In the genomic region with DNA sequence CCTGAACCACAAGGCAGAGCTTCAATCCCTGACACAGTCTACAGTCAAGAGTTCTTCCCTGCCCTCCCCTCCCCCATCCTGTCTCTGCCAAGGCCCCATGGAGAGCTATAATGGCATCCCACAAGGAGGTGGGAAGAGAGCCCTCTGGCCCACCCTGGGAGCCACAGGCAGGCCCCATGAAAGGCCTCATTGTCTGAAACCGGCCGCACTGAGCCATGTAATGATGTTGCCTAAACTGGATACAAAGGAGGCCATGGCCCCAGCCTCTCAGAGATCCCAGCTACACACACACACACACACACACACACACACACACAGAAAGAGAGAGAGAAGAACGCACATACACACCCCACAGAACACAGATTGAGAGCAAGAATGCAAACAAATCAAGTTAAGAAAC, we compare ENCODE assay signal across 11 mouse cellular contexts. TPM values are rescaled to one million over a fixed set of nuclear protein-coding genes. Genes with fewer than 3 reads are reported as not detected.
DNase-seq lines count a peak whose midpoint lies in the region; ATAC-seq and TF ChIP-seq lines count a peak whose summit lies in the region.
"Had no signal": no experiment of that assay in that cellular context is flagged by ENCODE, and none has a peak within 500 bp of the region (broad histone marks: within the 10 kb centered on the region; RNA-seq: fewer than 3 reads in every experiment).

No protein-coding gene starts in this region.

- no peaks in the 10 kb centered on the region for H3K27me3 ChIP-seq in kidney, postnatal 0 days (ENCODE audit: insufficient read depth, low read length)
- no peaks in the 10 kb centered on the region for H3K27me3 ChIP-seq in midbrain, embryonic 13.5 days
- H3K27me3 ChIP-seq: stomach, embryonic 15.5 days had no signal

- no peak overlapping the region for H3K9ac ChIP-seq in kidney, postnatal 0 days (ENCODE audit: low read depth, low read length)
- no peak overlapping the region for H3K9ac ChIP-seq in midbrain, embryonic 13.5 days (replicated peaks)
- H3K9ac ChIP-seq: stomach, embryonic 15.5 days had no signal

- no peak for TF ChIP-seq CTCF in kidney, postnatal 0 days (IDR thresholded peaks at IDR 0.05; ENCODE audit: low read depth)

- no peaks in the 10 kb centered on the region for H3K36me3 ChIP-seq in kidney, postnatal 0 days (ENCODE audit: insufficient read depth, low read length)
- no peaks in the 10 kb centered on the region for H3K36me3 ChIP-seq in midbrain, embryonic 13.5 days
- H3K36me3 ChIP-seq: stomach, embryonic 15.5 days had no signal

- H3K27ac ChIP-seq in kidney, postnatal 0 days: no peak overlapping the region
- peak overlapping the region; percentile 30; the same call in 1 of the 2 replicates for H3K27ac ChIP-seq in midbrain, embryonic 13.5 days
- H3K27ac ChIP-seq: stomach, embryonic 15.5 days had no signal

- ATAC-seq in kidney, postnatal 0 days (replicated peaks; ENCODE audit: low FRiP score, low read depth): 0 out of 2 replicates have a peak, but pooled peaks have one; percentile 7
- peak; percentile 80 for ATAC-seq in midbrain, embryonic 13.5 days

- peaks cover 9% of the 10 kb centered on the region; the same call in 1 of the 2 replicates for H3K4me1 ChIP-seq in kidney, postnatal 0 days (replicated peaks; ENCODE audit: insufficient read depth, low read length)
- H3K4me1 ChIP-seq in midbrain, embryonic 13.5 days (replicated peaks): peaks cover 59% of the 10 kb centered on the region

- no peak overlapping the region for H3K4me3 ChIP-seq in kidney, postnatal 0 days (replicated peaks; ENCODE audit: low read depth, low read length)
- H3K4me3 ChIP-seq in midbrain, embryonic 13.5 days (replicated peaks): no peak overlapping the region
- H3K4me3 ChIP-seq: stomach, embryonic 15.5 days had no signal

- 39% methylated on average over 3 of the region's 3 CpGs for WGBS in kidney, postnatal 0 days
- WGBS in midbrain, embryonic 13.5 days: 7% methylated on average over 3 of the region's 3 CpGs

- no peak overlapping the region for H3K4me2 ChIP-seq in kidney, postnatal 0 days (ENCODE audit: low read length)
- no peak overlapping the region for H3K4me2 ChIP-seq in midbrain, embryonic 13.5 days (replicated peaks)
- H3K4me2 ChIP-seq: stomach, embryonic 15.5 days had no signal

- no peak for DNase-seq in kidney, postnatal 0 days (ENCODE audit: low spot score)
- no peak for DNase-seq in kidney, adult 9 months
- DNase-seq in embryo, embryonic 9.5 days (ENCODE audit: extremely low spot score): peak; percentile 67
- DNase-seq in forelimb bud, embryonic 11.5 days (ENCODE audit: low read depth, low spot score): peak; percentile 30
- DNase-seq in thymus, postnatal 25 days: no peak
- no peak for DNase-seq in gastrocnemius, postnatal 4 days (ENCODE audit: low spot score in 2 of 2)
- no peak for DNase-seq in adrenal gland, postnatal 14 days

- no peaks in the 10 kb centered on the region for H3K9me3 ChIP-seq in kidney, postnatal 0 days (replicated peaks; ENCODE audit: low read length)
- no peaks in the 10 kb centered on the region for H3K9me3 ChIP-seq in midbrain, embryonic 13.5 days
- H3K9me3 ChIP-seq: stomach, embryonic 15.5 days had no signal

RNA-seq across cellular contexts. Expression of a gene that starts 24.8 kb away (rescaled TPM):
- 1.7 and 1.9 TPM in 2 replicates for polyA plus RNA-seq in kidney, postnatal 0 days (2015; fragmentation: Nextera tagmentation; extraction: Ambion mirVana)
- 1.00 and 1.4 TPM in 2 replicates for polyA plus RNA-seq in midbrain, embryonic 13.5 days (2015; fragmentation: Nextera tagmentation; extraction: Ambion mirVana)
- total RNA-seq in gastrocnemius, postnatal 4 days (2021): 10 to 100 TPM; 12.3 to 15.8 TPM
- 55.2 and 61.6 TPM in 2 replicates for total RNA-seq in adrenal gland, postnatal 14 days (2021)

RNA-seq across cellular contexts. Expression of a gene that starts 46.4 kb away (rescaled TPM):
- polyA plus RNA-seq in kidney, postnatal 0 days (2015; fragmentation: Nextera tagmentation; extraction: Ambion mirVana): 8.8 and 11.4 TPM in 2 replicates
- not detected in 2 replicates for polyA plus RNA-seq in midbrain, embryonic 13.5 days (2015; fragmentation: Nextera tagmentation; extraction: Ambion mirVana)
- not detected for total RNA-seq in gastrocnemius, postnatal 4 days (2021)
- 0.26 TPM in 1 of 2 replicates, not detected in the other for total RNA-seq in adrenal gland, postnatal 14 days (2021)
- total RNA-seq: layer of hippocampus, postnatal 14 days; megakaryocyte progenitor cell, adult 5-6 weeks had no signal

RNA-seq across cellular contexts. Expression of a gene that starts 49.3 kb away (rescaled TPM):
- 0.58 and 0.91 TPM in 2 replicates for polyA plus RNA-seq in kidney, postnatal 0 days (2015; fragmentation: Nextera tagmentation; extraction: Ambion mirVana)
- 0.17 and 0.22 TPM in 2 replicates for polyA plus RNA-seq in midbrain, embryonic 13.5 days (2015; fragmentation: Nextera tagmentation; extraction: Ambion mirVana)
- 1 to 10 TPM in 1 of 2 experiments, under 1 TPM in 1; 0.52 to 1.2 TPM for total RNA-seq in gastrocnemius, postnatal 4 days (2021)
- total RNA-seq in adrenal gland, postnatal 14 days (2021): 0.41 and 2.9 TPM in 2 replicates
- total RNA-seq: megakaryocyte progenitor cell, adult 5-6 weeks had no signal

Comparison
In these comparisons a context has a peak if more than half of its experiments do, and no peak if none do; other contexts are left out.
1. DNase-seq: peak in embryo, embryonic 9.5 days (single experiment) and forelimb bud, embryonic 11.5 days (single experiment); none in kidney, postnatal 0 days (single experiment), kidney, adult 9 months (single experiment), thymus, postnatal 25 days (single experiment), gastrocnemius, postnatal 4 days (0 of 2) and adrenal gland, postnatal 14 days (single experiment).